Mouse (Mus musculus) cerebellum, adult (tissue): ENCODE results near the gene Klhl41.

Experiments used
- ATAC-seq: cut with Nextera tagmentation; 2 replicates; pipeline ENCODE4 v1.9.2; 2017; ENCODE audit warnings: mild to moderate bottlenecking, moderate library complexity, mixed read lengths; ENCODE audit not compliant: insufficient number of reproducible peaks, low FRiP score, low TSS enrichment

The Klhl41 gene

GRCm38 (mm10) chr2:69681931-69682330, 12.0 kb downstream of the Klhl41 start:
- no peak for ATAC-seq

GRCm38 (mm10) chr2:69683036-69683805, 13.3 kb downstream of the Klhl41 start:
- no peak for ATAC-seq

- ATAC-seq: no peak
Measured at GRCm38 (mm10) chr2:69684488-69684887, 14.6 kb downstream of the Klhl41 start.

- ATAC-seq: no peak
Measured at GRCm38 (mm10) chr2:69690214-69690613, 20.3 kb downstream of the Klhl41 start.

GRCm38 (mm10) chr2:69690843-69691242, 20.9 kb downstream of the Klhl41 start:
- ATAC-seq: no peak

GRCm38 (mm10) chr2:69693501-69693900, 23.6 kb downstream of the Klhl41 start:
- no peak for ATAC-seq

- no peak for ATAC-seq
Measured at GRCm38 (mm10) chr2:69700446-69700845, 30.5 kb downstream of the Klhl41 start.

GRCm38 (mm10) chr2:69712171-69712570, 42.3 kb downstream of the Klhl41 start:
- ATAC-seq: no peak

GRCm38 (mm10) chr2:69712981-69713625, 43.2 kb downstream of the Klhl41 start, which contains the start of gene Fastkd1:
Gene Fastkd1, minus strand, starts transcription at chr2:69713516.
- peak; percentile 99 for ATAC-seq

- ATAC-seq: no peak
Measured at GRCm38 (mm10) chr2:69713626-69714014, 43.7 kb downstream of the Klhl41 start.

- ATAC-seq: no peak
Measured at GRCm38 (mm10) chr2:69714126-69714525, 44.2 kb downstream of the Klhl41 start.

GRCm38 (mm10) chr2:69716483-69716882, 46.6 kb downstream of the Klhl41 start:
- no peak for ATAC-seq

- no peak for ATAC-seq
Measured at GRCm38 (mm10) chr2:69719121-69719520, 49.2 kb downstream of the Klhl41 start.

- no peak for ATAC-seq
Measured at GRCm38 (mm10) chr2:69722273-69722649, 52.3 kb downstream of the Klhl41 start, which contains the start of gene Ppig. Gene Ppig, plus strand, starts transcription at chr2:69722545.

GRCm38 (mm10) chr2:69722650-69723518, 53.0 kb downstream of the Klhl41 start:
- peak; percentile 92 for ATAC-seq

GRCm38 (mm10) chr2:69723519-69723825, 53.6 kb downstream of the Klhl41 start:
- ATAC-seq: no peak; the same call in 1 of the 2 replicates
